Mouse (Mus musculus) lung, postnatal 36 days (tissue): Measurements from ENCODE around the gene Samd13.
A peak's percentile ranks its signal among the peaks of the same experiment; 100 is the strongest.

Experiments used
- DNase-seq: peaks from one replicate; pipeline ENCODE4 v3.0.0; 2022; ENCODE audit warnings: mixed read lengths

Samd13 gene

GRCm38 (mm10) chr3:146661001-146661400 lies 24.4 kb downstream of the Samd13 start:
- no peak for DNase-seq

- DNase-seq, result no peak
Observed at GRCm38 (mm10) chr3:146659321-146659720, 26.1 kb downstream of the Samd13 start.

GRCm38 (mm10) chr3:146658061-146658639 lies 27.2 kb downstream of the Samd13 start:
- no peak for DNase-seq

- DNase-seq, result peak; percentile 9
Observed at GRCm38 (mm10) chr3:146657433-146657832, 28.0 kb downstream of the Samd13 start.

GRCm38 (mm10) chr3:146655111-146655577 lies 30.2 kb downstream of the Samd13 start:
- no peak for DNase-seq

- DNase-seq, result no peak
Observed at GRCm38 (mm10) chr3:146653692-146654091, 31.7 kb downstream of the Samd13 start.

GRCm38 (mm10) chr3:146652431-146652830 lies 33.0 kb downstream of the Samd13 start:
- no peak for DNase-seq

GRCm38 (mm10) chr3:146651217-146651616 lies 34.2 kb downstream of the Samd13 start, which contains the start of gene 4930503B20Rik:
Gene 4930503B20Rik, minus strand, starts transcription at chr3:146651317.
- no peak for DNase-seq

- DNase-seq, result no peak
Observed at GRCm38 (mm10) chr3:146650716-146651115, 34.7 kb downstream of the Samd13 start.

- no peak for DNase-seq
Observed at GRCm38 (mm10) chr3:146649311-146649894, 36.0 kb downstream of the Samd13 start.

GRCm38 (mm10) chr3:146641818-146642427 lies 43.5 kb downstream of the Samd13 start:
- no peak for DNase-seq

GRCm38 (mm10) chr3:146632506-146632905 lies 52.9 kb downstream of the Samd13 start:
- DNase-seq, result no peak

GRCm38 (mm10) chr3:146628227-146628982 lies 57.0 kb downstream of the Samd13 start:
- DNase-seq, result no peak

GRCm38 (mm10) chr3:146625766-146626165 lies 59.6 kb downstream of the Samd13 start:
- no peak for DNase-seq

- no peak for DNase-seq
Observed at GRCm38 (mm10) chr3:146621966-146622365, 63.4 kb downstream of the Samd13 start.

GRCm38 (mm10) chr3:146620555-146621249 lies 64.7 kb downstream of the Samd13 start:
- DNase-seq, result peak; percentile 4

- DNase-seq, result no peak
Observed at GRCm38 (mm10) chr3:146620101-146620500, 65.3 kb downstream of the Samd13 start.

GRCm38 (mm10) chr3:146618357-146618756 lies 67.0 kb downstream of the Samd13 start:
- DNase-seq, result no peak

- no peak for DNase-seq
Observed at GRCm38 (mm10) chr3:146617946-146618345, 67.4 kb downstream of the Samd13 start.

- DNase-seq, result no peak
Observed at GRCm38 (mm10) chr3:146616533-146617283, 68.7 kb downstream of the Samd13 start.

GRCm38 (mm10) chr3:146615496-146615895 lies 69.9 kb downstream of the Samd13 start, which contains the start of gene Dnase2b:
Gene Dnase2b, minus strand, starts transcription at chr3:146615596.
- DNase-seq, result no peak

- no peak for DNase-seq
Observed at GRCm38 (mm10) chr3:146611821-146612220, 73.6 kb downstream of the Samd13 start.
